Mouse (Mus musculus): ENCODE data around the gene Susd6. TPM values are rescaled to one million over a fixed set of nuclear protein-coding genes. Genes with fewer than 3 reads are reported as not detected.

Susd6 gene
- 10 to 100 TPM; 36.3 to 36.5 TPM for total RNA-seq (2021)
- long read RNA-seq, full-length matches to known transcripts = 5 of 37 reads
- long read RNA-seq, partial matches to known transcripts = 1 of 37 reads
- long read RNA-seq, other reads (novel, unspliced or antisense) = 31 of 37 reads

DNA sequence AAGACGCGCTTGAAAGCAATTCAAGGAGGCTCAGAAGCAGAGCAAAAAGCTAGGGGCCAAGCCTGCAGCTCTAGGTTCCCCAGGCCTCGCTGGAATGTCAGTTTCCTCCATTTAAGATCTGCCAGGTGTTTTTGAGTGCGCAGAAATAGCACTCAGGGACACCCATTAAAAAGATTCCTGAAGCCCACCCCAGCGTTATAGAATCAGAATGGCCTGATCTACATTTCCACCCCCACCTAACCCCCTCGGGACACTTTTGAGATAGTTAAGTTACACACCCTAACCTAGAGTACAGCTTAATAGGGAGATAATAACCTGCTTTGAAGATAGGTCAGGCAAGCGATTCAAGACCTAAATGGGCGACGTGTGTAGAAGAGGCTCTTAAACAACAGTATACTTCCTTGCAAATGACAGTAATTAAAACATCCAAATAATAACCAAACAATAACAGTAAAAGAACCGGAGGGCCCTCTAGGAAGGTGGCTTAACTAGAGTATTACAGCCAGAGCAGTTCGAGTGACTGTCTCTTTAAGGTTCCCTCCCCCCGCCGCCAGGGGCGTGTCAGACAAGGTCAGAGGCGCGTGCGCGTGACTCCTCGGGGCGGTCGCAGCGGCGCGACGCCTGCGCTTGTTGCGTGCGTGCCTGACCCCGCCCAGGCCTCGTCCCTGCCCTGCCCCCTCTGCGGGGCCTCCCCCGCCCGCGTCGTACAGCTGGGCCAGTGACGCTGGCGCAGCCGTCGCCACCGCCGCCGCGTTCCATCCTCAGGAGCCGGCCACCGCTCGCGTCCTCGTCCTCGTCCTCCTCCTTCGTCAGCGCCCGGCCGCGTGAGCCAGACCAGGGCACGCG is at the start of gene Susd6:
Gene Susd6 (plus strand): TSS at position 662 of the 846 bp plus-strand sequence.
- peak; percentile 98 to 99 for DNase-seq (ENCODE audit: low spot score in 2 of 2)

DNA sequence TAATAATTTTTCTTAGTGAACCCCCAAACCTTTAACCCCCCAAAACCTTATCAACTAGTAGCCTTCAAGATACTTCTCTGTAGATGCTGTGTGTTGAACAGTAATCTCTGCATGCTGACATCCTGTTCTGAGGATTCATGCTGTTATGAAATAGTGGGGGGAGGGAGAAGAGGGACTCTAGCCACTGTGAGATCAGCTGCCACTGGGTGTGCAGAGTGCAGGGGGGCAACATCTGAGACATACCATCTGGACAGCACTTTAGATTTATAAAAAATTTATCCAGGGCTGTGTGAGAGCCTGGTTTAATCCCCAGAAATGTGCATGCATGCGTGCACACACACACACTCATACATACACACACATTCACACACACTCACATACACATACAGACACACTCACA is 45.7 kb upstream of the Susd6 start:
- no peak for DNase-seq (ENCODE audit: low spot score in 2 of 2)

DNA sequence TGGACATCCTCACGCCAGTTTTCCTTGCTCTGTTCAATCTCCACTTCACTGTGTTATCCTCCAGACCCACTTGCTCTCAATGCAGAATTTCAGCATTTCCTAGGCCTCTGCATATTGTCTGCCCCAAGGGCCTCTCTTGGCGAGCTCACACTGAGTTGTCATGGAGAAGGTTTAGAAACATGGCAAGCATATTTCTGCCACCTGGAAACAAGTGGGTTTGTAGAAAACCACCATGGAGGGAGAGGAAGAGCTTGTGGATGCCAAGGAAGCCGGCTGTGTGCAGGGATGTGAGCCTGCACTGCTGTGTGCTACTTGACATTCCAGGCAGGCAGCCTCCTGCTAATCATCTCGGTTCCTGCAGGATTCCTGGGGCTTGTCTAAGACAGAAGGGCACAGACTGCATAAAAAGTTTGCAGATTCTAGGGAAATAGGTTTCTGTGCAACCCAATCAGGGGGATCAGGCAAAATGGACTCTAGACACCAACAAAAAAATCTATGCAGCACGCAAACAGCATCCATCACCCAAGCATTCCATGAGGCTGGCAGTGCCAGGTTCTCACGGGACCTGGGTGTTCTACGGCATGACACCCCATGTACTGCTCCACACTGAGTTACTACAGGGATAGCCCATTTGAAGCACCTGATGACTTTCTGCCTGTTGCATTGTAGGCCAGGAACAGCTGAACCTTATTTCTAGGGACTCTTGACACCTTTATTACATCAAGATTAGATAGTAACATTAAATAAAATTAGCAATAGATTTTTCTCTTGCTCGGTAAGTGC is 44.1 kb upstream of the Susd6 start:
- peak; percentile 52 to 61 for DNase-seq (ENCODE audit: low spot score in 2 of 2)

DNA sequence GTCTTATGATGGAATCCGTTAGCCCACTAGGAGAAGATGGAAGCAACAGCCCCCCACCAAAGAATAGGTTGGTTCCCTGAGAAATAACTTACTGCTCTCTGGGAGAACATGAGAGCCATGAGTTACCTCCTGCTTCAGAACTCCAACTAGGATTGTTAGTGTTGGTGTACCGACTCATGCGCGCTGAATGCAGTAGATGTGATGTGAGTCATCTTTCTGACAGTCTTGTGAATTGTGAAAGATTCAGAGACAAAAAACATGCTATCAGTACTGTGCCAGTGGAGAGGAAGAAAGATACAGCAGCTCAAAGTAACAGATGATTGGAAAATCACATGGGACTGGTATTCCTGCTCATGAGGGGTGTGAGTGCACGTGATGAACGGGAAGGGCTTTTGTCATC is 38.8 kb upstream of the Susd6 start:
- no peak for DNase-seq (ENCODE audit: low spot score in 2 of 2)

DNA sequence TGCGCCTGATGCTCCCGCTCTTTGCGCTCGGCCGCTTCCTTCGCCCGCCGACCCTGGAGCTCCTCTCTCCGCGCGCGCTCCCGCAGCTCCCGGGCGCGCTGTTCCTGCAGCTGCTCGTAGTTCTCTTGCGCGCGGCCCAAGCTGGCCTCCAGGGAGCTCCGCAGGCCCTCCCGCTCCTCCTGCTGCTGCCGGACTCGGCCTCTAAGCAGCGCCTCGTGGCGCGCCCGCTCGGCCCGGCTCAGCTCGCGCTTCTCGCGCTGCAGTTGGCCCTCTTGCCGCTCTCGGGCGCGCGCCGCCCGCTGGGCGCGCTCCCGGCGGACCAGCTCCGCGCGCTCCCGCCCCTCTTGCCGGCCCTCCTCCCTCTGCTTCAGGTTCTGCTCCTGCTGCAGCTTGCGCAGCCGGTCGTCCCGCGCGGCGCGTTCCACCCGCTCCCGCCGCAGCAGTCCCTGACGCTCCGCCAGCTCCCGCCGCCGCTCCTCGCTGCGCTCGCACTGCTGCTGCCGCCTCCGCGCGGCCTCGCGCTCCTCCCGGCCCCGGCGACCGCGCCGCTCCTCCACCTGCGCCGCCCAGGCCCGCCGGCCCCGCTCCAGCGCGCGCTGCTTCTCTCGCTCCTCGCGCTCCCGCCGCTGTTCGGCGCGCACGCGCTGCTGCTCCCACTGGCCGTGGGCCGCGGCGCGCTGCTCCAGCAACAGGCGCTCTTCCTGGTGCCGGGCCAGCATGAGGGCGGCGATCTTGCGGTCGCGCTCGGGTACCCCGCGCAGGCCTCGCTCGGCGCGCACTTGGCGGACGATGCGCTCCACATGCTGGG is 32.4 kb upstream of the Susd6 start:
- peak in 1 of 2 experiments; percentile 41 for DNase-seq (ENCODE audit: low spot score in 2 of 2)

DNA sequence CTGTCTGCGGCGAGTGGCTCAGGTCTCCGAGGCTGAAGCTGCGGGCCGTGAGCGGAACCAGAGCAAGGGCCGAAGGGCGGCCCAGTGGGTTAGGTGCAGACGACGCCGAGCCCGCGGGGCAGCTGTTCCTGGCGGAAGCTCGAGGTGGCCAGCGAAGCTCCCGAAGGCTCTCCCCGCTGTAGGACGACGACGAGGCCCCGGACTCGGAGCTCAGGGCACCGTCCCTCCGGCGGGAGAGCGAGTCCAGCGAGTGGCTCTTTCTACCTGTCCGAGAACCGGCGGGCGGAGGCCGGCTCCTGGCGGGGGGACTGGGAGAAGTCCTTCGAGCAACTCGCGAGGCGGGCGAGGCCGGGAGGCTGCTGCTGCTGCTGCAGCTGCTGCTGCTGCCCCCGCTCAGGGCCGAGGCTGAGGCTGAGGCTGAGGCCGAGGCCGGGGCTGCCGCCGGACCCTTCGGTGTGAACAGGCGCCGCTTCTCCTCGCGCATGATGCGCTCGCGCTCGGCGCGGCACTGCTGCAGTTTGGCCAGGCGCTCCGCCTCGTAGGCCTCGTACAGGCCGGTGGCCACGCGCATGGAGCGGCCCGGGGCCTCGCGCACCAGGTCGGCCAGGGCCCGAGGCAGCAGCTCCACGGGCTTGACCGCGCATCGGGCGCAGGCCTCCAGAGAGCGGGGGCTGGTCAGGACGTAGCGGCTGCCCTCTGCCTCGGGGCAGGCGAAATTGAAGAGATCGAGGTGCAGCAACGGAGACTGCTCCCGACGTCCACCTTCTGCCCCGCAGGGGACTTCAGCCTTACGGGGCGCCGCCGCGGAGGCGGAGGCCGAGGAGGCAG is 31.5 kb upstream of the Susd6 start:
- DNase-seq (ENCODE audit: low spot score in 2 of 2) = peak in 1 of 2 experiments; percentile 28

DNA sequence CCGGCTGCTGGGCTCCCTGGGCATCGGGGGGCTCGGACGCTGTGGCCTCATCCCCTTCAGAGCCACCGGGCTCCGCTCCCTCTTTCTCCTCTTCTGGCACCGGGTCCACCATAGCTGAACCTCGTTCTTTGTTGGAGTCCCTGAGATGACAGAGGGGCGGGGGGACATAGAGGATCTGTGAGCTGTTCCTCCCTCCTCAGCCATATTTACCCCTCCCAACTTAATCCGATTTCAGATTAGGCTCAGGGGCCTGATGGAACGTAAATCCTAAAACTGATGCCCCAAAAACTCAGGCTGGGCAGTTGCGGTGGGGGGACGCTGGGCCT is 31.0 kb upstream of the Susd6 start:
- DNase-seq (ENCODE audit: low spot score in 2 of 2) = no peak

DNA sequence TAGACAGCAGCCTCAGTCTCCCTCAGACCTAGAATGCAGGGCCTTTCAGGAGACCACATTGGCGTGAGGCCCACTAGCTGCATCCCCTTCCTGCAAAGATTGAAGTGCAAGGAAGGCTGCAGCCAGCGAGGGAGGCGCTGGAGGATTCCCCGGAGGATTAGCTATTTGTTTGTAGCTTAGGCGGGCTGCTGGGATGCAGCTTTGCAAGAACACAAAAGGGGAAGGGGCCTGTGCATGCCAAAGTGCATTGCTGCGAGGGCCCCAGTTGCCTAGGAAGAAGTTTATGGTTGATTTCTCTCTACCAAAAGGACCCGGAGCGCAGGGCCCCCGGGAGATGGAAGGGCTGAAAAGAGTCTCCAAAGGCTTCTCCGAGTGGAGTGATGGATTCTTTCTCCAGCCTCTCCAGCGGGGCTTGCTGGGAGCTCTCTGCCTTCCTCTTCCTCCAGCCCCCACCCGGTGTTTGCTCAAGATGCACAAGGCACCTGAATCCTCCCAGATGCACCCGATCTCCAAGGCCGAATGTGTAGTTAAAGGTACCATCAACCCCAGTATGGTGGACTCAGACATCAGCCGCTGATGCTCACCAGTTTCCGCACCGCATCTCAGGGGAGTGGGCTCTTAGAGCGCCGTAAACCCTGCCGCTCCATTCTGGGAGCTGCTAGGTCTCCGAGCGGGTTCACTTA is 30.5 kb upstream of the Susd6 start:
- DNase-seq (ENCODE audit: low spot score in 2 of 2) = peak; percentile 51 to 60

DNA sequence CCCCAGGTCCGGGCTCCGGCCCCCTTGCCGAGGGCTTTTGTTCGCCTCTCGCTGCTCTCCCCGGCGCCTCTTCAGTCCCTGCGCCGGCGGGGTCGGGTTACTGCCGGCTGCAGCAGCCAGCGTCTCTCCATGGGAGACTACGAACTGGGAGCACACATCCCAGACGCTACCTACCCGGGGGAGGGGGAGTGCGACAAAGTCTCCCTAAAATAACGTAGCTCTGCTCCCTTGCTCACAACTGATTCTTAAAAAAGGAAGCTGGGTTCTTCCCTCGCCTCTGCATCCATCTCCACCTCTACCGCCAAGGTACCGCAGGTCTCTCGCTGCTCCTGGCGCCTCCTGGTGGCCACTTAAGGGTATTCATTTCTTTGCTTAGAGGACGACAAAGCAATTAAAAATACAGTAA is 29.9 kb upstream of the Susd6 start, which contains the start of gene Ccdc177:
Gene Ccdc177 (minus strand): TSS at position 292 of the 406 bp plus-strand sequence.
- peak; percentile 88 to 90 for DNase-seq (ENCODE audit: low spot score in 2 of 2)

DNA sequence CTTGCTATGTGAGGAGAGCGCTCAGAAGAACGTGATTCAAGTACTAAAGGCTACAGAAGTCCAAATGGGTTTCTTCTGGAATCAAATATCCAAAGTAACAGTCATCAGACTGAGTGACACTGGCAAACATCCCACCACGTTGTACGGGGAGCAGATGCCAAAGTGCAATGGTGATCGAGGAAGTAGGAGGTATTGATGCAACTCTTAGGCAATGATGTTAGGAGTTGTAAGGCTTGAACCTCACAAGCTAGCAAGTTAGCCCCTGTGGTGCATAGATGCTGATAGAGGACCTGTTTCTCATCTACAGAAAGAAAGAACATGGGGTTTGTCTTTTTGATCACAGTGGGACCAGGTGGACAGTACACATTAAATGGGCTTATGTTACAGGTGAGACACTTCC is 27.3 kb upstream of the Susd6 start:
- no peak for DNase-seq (ENCODE audit: low spot score in 2 of 2)

DNA sequence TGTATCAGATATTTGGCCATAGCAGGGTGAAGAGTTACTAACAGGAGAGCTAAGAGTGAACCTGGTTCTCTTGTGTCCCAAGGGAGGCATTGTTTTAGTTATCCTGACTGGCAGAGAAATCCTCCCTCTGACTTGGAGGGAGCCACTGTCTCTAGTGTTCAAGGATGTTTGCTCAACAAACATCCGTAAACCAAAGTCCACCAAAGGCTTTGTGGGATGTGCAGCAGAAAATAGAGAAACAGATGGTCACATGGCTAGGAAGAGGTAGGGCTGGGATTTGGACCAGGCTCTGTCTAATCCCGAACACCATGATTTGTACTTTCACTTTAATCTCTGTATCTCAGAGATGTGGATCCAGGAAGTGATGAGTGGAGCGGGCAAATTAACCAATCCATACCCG is 26.2 kb upstream of the Susd6 start:
- DNase-seq (ENCODE audit: low spot score in 2 of 2) = no peak

DNA sequence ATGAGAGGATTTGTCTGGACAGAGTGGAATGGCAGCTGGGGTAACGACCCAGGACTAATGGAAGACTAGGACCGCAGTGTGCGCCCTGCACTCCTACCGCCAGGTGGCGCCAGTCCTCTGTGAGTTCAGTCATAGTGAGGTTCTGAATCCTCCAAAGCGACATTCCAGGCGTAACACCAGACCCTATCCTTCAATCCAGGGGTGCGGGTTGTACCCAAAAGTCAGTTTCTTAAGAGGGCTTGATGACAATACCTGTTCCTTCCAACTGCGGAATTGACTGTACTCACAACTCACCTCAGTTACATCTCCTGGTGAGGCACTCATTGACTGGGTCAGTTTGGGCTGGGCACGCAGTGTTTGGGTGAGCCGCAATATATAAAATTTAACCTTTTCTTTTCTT is 20.6 kb upstream of the Susd6 start:
- peak; percentile 74 to 80 for DNase-seq (ENCODE audit: low spot score in 2 of 2)

DNA sequence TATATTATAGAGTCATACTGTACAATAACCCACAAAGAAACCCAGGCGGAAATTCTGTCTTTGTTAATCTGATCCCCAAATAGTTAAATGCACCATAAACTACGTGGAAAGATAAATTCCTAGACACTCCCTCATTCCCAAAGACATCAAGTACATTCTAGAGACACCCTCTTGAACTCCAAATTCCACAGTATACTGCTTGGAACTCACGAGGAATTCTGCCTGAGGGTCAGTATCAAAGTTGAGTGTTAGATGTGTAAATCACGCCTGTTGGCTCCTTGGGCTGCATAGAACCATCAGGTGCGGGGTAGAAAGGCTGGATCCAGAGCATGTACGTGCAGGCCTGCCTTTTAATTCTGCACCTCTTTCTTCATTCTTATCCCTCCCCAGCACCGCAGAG is 15.5 kb upstream of the Susd6 start:
- DNase-seq (ENCODE audit: low spot score in 2 of 2) = no peak

DNA sequence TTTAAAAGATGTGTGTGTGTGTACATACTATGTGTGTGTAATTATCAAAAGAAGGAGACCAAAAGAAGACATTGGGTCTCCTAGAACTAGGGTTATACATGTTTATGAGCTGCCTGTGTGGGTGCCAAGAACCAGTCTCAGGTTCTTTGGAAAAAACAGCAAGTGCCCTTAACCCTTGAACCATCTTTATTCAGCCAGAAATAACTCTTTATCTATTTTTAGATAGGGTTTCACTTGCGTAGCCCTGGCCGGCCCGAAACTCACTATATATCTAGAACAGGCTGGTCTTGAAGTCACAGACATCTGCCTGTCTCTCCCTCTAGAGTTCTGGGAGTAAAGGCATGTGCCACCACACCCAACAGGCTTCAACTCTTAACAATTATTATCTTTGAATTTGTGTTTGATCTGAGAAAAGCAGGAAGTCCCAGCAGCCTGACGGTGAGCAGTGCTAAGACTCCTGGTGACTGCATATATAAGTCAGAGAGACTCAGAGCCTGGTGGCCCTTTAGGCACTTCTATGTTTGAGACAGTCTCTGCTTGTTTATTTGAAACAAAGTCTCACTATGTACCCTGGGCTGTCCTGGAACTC is 14.2 kb upstream of the Susd6 start:
- DNase-seq (ENCODE audit: low spot score in 2 of 2) = no peak

DNA sequence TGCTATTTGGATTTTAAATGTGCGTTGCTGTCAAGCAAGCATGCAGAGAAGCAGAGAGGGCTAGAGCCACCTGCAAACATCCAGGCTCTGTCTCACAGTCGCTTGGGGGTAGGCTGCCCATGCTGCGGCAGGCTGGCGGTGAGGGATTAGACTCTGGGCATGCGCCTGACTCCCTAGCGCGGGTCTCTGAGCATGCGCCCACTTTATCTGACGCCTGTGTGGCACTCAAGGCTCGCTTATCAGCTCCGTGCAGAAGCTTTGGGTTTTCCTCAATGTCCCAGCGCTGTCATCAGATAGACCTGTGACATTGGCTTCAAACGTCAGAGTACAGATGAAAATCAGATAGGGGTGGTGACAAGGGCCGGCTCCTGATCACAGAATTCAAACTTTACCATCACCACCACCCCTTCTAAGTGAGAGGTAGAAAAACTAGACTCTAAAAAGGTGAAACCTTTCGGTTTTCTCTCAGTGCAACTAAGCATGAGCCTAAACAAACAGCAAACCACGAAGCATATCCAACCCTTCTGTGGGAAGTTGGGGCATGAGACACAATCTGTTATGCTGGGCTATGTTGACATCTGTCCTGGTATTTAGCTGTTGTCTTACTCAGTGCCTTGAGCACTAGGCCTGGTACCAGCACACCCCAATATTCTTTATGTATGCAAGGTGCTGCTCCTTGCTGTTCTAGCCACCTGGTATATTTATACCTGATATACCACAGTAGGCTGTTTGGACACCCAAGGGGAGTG is 11.9 kb upstream of the Susd6 start:
- DNase-seq (ENCODE audit: low spot score in 2 of 2) = no peak

DNA sequence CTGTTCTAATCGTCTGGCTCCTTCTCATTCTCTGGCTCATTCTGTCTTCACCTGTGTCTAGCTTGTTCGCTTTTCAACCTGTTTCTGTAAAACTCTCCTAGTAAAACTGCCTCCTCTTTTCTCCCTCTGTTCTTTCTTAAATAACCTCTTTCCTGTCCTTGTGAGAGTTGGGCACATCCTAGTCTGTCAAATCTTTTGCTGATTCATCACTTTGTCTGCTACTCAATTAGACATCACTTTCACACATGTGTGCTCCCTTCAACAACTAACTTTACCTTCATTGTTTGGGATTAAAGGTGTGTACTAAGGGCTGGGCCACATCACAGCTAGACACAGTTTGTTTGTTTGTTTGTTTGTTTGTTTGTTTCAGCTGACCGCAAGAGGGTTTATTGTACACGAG is 10.6 kb upstream of the Susd6 start:
- DNase-seq (ENCODE audit: low spot score in 2 of 2) = no peak

DNA sequence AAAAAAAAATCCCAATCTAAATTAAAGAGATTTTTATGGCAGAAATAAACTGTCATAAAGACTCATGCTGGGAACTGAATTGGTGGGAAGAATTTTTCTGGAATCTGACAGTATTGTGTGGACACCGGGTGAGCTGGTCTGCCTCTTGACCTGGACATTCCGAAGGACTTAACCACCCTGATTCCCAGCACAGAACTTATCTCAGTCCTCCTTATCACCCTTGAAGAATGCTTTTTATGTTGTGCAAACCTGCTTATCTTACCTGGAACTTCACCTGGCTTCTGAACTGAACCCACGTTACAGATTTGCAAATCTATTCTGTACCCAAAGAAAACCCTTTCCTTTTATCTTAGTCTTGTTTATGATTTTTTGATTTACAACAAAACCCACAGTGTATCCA is 8.1 kb upstream of the Susd6 start:
- DNase-seq (ENCODE audit: low spot score in 2 of 2) = no peak

DNA sequence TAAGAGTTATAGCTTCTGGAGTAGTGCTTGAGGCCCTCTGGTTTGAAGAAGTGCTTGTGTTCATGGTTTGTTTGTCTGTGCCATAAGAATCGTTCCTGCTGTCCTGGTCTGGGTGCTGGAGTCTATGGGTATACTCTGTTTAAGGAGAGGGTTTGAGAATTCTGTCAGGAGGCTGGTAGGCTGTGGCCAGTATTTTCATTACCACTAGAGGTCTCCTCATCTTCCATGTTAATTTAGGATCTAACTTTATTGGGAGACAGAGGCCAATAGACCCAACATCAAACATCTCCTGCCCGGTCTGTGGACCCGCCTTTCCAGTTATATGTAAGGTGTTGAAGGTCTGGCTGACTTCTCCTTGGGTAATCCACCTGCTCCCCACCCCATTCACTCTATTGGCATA is 7.4 kb upstream of the Susd6 start:
- no peak for DNase-seq (ENCODE audit: low spot score in 2 of 2)

DNA sequence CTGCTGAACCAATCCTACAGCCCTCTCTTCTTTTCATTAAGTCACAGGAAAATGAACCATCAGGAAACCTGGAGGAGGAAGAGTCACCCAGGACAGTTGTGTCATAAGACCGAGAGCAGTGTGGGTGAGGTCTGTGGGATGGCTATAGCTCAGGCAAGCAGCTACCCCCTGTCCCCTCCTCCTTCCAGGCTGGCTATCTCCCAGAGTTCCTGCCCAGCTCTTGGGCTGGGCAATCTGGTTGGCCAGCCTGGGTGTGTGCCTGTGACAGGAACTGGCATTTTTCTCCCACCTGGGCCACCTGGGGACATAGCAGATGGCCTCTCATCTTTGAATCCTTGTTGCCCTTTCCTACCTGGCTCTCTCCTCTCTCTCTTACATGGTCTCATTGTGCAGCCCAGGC is 6.4 kb upstream of the Susd6 start:
- DNase-seq (ENCODE audit: low spot score in 2 of 2) = no peak
